Mouse (Mus musculus): ENCODE results near the gene Jazf1. TPM values are rescaled to one million over a fixed set of nuclear protein-coding genes. Genes with fewer than 3 reads are reported as not detected.

Gene Jazf1
- total RNA-seq, 2 experiments from 2014 or later: 2.2 to 2.5 TPM

DNA sequence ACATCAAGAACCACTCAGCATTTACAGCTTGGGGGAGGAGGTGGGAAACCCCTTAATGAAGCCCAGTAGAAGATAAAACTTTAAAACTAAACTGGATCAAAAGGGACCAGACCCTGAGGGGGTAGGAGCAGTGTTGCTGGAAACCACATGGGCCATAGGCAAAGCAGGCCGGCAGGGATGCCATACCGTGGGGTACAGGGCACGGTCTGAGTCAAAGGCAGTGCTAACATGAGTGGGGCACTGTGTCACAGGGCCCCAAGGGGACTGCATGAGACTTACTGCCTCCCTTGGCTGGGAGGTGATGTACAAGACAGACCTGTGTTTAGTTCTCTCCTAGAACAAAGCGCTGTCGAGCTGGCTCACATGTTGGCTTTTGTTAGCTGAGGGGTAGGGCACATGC is 288.9 kb downstream of the Jazf1 start:
- DNase-seq: no peak
- intact Hi-C loops (cut with DNase I; ENCODE audit: low total_unique reads): no loop called here

DNA sequence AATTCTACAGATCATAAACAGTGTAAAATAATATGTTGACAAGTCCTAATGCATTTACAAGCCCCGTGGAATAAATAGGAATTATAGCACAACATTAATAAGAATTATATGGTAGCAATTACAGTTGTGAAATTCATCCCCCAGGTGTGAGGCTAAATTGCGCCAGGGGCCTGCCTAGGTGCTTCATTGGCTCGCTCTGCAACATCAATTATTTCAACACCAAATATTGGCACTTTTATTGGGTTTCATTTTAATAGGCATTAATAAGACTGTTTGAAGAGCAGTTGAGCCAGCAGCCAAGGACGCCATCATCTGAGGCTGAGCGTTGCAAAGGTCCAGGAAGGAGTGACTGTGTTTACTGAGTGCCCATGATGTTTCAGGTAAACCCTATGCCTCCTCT is 289.9 kb downstream of the Jazf1 start:
- intact Hi-C loops (cut with DNase I; ENCODE audit: low total_unique reads): no loop called here
- no peak for DNase-seq

DNA sequence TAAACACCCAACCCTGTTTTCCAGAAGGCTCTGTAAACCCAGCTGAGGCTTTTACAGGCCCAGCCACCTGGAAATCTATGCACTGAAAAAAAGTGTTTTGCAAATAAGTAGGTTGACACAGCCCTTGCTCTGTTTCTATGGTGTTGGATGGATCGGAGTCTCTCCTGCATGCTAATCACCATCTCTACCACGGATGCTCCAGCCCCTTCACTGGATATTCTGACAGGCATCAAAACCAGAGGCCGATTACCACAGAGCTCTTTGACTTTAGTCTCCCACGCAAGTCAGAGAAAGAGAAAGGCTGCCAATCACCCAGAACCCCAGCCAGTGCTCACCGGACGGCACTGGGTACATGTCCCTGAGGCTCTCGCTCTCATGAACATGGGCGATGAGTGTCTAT is 291.4 kb downstream of the Jazf1 start:
- no peak for DNase-seq
- intact Hi-C loops (cut with DNase I; ENCODE audit: low total_unique reads): no loop called here

- no peak for DNase-seq
- intact Hi-C loops (cut with DNase I; ENCODE audit: low total_unique reads): no loop called here
These were observed 292.5 kb downstream of the Jazf1 start for GRCm38 (mm10) chr6:52775956-52776355.

- intact Hi-C loops (cut with DNase I; ENCODE audit: low total_unique reads): no loop called here
- no peak for DNase-seq
These were observed 293.1 kb downstream of the Jazf1 start for GRCm38 (mm10) chr6:52775350-52775749.

DNA sequence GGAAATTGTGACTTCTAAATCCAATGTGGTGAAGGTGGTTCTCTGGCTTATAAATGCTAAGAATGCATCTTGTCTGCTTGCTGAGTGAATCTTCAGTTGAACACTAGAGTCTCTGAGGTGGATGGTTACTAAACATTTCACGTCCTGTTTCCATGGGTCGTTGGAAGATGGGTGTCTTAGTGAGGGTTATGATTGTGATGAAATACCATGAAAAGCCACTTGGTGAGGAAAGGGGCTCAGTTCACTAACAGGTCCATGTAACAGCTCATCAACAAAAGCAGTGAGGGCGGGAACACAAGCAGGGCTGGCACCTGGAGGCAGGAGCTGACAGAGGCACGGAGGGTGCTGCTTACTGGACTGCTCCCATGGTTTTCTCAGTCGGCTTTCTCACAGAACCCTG is 295.3 kb downstream of the Jazf1 start:
- intact Hi-C loops (cut with DNase I; ENCODE audit: low total_unique reads): no loop called here
- DNase-seq: no peak

- intact Hi-C loops (cut with DNase I; ENCODE audit: low total_unique reads): no loop called here
- DNase-seq: no peak
These were observed 297.6 kb downstream of the Jazf1 start for GRCm38 (mm10) chr6:52770789-52771188.

DNA sequence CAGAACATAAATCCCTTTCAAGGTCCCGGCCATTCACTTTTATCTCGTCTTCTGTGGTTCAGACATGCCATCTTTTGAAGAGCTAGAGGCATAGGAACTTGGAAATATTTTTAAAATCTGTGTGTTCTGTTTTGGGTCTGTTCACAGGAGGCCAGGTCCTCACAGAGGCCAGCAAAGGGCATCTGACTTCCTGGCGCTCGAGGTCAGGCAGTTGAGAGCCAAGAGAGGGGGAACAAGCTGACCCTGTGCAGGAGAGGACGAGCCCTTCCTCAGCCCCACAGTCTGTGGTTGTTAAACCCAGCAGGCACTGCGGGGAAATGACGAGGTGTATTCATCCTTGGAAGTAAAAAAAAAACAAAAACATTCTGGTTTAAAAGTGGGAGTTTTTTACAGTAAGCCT is 303.2 kb downstream of the Jazf1 start:
- intact Hi-C loops (cut with DNase I; ENCODE audit: low total_unique reads): no loop called here
- DNase-seq: no peak

- intact Hi-C loops (cut with DNase I; ENCODE audit: low total_unique reads): no loop called here
- no peak for DNase-seq
These were observed 315.6 kb downstream of the Jazf1 start for GRCm38 (mm10) chr6:52752832-52753231.

DNA sequence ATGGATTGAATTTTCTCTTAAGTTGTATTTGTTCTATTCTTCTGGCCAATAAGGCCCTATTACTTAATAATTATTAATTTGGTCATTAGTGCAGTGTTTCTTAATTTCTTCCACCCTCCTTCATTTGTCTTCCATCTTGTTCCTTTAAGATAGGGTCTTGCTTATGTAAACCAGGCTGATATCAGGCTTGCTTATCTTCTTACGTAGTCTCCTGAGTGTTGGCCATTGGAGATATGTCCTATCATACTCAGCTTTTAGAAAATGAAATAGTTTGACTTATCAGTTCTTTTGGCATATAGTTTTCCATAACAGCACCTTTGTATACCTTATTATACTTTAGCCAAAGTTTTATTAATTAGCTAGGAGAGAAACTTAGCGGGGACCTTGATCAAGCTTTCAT is 333.8 kb downstream of the Jazf1 start:
- intact Hi-C loops (cut with DNase I; ENCODE audit: low total_unique reads): no loop called here
- DNase-seq: no peak

- DNase-seq: no peak
- intact Hi-C loops (cut with DNase I; ENCODE audit: low total_unique reads): no loop called here
These were observed 338.1 kb downstream of the Jazf1 start for GRCm38 (mm10) chr6:52730338-52730737.

DNA sequence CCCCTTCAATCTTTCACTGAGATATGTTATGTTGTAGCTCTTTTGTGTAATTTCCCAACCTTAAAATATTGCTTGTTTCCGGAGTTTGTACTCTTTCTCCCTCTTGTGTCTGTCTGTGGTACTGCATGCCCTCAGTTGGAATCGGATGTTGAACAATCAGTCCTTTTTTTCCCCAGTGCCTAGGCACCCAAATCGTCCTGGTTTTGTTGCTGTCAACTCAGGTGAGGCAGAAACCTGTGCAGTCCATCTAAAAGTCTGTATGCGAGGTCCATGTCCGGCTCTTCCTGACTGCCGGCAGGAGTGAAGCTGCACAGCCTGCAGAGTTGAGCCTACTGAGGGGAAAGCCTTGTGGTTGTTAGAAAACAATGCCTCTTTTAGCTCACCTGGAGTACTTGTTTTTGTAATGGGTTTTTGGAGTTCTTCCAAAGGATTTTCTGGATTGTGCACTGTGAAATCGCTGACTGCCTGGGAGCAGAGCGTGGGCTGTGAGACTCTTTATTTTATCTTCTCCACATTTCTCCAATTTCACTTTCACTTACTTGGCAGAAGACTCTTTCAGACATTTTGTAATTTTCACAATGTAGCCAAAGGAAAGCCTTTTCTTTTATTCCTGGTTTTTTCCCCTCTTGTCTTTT is 343.5 kb downstream of the Jazf1 start:
- DNase-seq: peak; percentile 42
- intact Hi-C loops (cut with DNase I; ENCODE audit: low total_unique reads): loop anchor here (10.0 kb wide), 1 partner anchor 110 kb away; no protein-coding TSS in a partner anchor

Other genes starting within 250 kb of the Jazf1 start
- gene Creb5, start 218.6 kb upstream of the Jazf1 start, total RNA-seq (2021): 1 to 10 TPM; 6.7 to 9.5 TPM

Data from gastrocnemius, postnatal 14 days (tissue).